Mouse (Mus musculus): ENCODE results near the gene Polr3b.

Gene Polr3b

GRCm38 (mm10) chr10:84675653-84676052 lies 53.6 kb downstream of the Polr3b start:
- DNase-seq: no peak

- no peak for DNase-seq
Observed at GRCm38 (mm10) chr10:84676511-84676910, 54.4 kb downstream of the Polr3b start.

DNA sequence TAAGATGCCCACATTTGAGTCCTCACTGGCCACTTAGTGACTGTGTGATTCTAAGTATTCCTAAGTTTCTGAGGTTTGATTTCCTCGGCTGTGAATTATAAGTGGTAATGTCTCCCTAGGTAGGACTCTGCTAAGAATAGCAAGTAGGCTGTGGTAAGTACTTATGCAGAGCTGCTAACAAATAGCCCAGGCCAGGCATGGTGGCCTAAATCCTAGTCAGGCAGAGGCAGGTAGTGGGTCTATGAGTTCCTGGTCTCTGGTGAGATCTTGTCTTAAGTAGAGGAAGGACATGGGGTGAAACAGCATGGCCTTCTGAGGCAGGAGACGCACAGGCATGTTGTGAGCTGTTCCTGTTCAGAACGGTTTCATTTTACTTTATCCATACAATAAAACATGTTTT lies 55.8 kb downstream of the Polr3b start:
- no peak for DNase-seq

GRCm38 (mm10) chr10:84678441-84678840 lies 56.3 kb downstream of the Polr3b start:
- DNase-seq: no peak

DNA sequence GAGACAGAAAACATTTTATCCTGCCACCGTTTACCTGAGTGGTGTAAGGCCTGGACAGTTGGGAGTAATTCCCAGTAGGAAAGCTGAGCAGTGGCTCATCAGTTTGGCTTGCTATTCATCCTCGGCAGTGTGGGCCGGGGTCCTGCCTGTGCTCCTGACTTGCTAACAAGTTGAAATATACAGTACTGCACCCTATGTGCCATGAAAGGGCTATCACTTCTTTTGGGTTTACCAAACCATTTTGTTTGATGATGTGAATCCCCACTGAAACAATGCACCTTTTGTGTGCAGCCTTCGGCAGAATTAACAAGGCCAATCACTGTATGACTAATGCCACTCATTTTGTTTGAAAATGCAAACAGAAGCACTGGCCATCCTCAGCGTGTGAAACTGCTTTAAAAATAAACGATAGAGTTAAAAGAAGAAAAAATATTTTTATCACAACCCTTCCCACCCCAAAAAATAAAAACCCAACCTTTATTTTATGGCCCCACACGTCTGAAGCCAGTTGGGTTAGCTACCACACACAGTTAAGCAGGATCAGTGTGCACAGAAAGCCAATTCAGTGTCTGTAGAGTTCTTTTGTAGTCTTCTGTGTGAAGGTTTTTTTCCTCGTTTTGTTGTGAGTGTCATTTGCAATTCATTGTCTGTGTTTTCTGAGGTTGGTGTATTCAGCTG lies 63.5 kb downstream of the Polr3b start:
- DNase-seq: no peak

- no peak for DNase-seq
Observed at GRCm38 (mm10) chr10:84686122-84686497, 64.0 kb downstream of the Polr3b start.

DNA sequence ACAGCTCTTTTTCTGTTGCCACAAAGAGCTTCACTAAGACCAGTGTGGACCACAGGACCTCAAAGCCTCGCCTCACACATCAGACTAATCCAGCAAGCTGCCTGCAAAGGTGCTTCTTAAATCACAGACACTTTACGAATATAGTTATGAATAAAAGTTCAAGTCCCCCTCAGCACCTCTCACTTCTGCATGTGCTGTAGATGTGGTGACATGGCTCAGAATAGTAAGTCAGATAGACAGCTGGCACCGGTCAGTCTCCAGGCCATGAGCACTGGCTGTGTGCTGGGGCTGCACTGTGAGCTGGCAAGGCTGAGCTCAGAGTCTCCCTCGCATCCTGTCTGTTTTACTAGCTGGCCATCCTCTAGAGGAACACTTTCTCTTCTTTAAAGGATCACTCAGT lies 64.6 kb downstream of the Polr3b start:
- DNase-seq: no peak

GRCm38 (mm10) chr10:84687736-84688135 lies 65.6 kb downstream of the Polr3b start:
- DNase-seq: no peak

GRCm38 (mm10) chr10:84689846-84690245 lies 67.8 kb downstream of the Polr3b start:
- no peak for DNase-seq

GRCm38 (mm10) chr10:84690818-84691217 lies 68.7 kb downstream of the Polr3b start:
- DNase-seq: no peak

GRCm38 (mm10) chr10:84691692-84692091 lies 69.6 kb downstream of the Polr3b start:
- DNase-seq: no peak

GRCm38 (mm10) chr10:84693841-84694638 lies 71.9 kb downstream of the Polr3b start:
- no peak for DNase-seq

GRCm38 (mm10) chr10:84700236-84700987 lies 78.3 kb downstream of the Polr3b start:
- no peak for DNase-seq

DNA sequence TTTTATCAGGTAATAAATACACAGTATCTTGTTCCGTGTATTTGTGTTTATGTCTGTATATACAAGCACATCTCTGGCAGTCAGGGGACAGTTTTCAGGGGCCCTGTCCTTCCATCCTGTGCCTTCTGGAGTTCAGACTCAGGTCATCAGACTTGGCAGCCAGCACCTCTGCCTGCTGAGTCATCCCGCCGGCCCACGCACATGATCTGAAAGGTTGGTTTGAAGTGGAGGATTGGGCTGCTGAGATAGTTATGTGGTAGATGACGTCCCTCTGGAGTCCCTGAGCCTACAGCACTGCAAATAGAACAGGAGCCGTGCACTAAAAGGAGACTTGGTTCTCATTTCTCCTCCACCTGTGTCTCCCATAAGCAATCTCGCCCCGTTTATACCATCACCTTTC lies 79.0 kb downstream of the Polr3b start:
- no peak for DNase-seq

- no peak for DNase-seq
Observed at GRCm38 (mm10) chr10:84702115-84702514, 80.0 kb downstream of the Polr3b start.

DNA sequence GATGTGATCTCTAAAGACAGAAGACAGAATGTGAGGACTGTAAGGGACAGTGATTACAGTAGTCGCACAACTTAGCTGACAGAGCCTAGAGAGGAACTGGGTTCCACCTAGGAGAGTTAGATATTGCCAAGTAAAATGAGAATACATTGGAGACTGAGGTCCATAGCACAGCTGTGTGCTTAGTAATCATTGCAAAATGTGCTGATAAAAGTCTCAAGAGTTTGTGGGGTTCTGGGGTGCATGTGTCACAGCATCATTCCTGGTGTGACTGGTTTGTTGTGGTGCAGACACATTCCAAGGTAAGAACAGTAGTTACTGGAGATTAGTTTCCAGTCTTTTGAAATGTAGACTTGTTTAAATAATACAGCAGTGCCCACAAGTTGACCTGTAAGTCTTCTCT lies 82.5 kb downstream of the Polr3b start:
- DNase-seq: no peak

- no peak for DNase-seq
Observed at GRCm38 (mm10) chr10:84705234-84705633, 83.1 kb downstream of the Polr3b start.

DNA sequence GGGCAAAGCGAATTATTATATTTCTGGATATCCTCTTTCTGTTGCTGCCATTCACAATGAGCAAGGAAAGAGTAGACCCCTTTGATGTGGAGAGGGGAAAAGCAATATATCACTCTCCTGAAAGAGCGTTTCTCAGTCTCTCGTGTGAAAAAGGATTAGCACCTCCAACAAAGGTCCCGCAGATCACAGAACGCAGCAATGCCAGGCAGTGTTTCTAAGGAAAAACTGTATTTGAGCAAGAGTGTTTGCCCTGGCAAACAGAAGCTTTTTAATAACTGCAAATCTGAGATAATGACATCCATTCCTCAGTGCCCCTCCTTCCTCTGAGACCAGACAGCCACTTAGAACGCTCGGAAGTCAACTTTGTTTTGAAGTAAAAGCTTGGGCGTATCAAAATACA lies 84.5 kb downstream of the Polr3b start:
- no peak for DNase-seq

- no peak for DNase-seq
Observed at GRCm38 (mm10) chr10:84707226-84707625, 85.1 kb downstream of the Polr3b start.

GRCm38 (mm10) chr10:84707752-84708530 lies 85.8 kb downstream of the Polr3b start:
- DNase-seq: no peak

DNA sequence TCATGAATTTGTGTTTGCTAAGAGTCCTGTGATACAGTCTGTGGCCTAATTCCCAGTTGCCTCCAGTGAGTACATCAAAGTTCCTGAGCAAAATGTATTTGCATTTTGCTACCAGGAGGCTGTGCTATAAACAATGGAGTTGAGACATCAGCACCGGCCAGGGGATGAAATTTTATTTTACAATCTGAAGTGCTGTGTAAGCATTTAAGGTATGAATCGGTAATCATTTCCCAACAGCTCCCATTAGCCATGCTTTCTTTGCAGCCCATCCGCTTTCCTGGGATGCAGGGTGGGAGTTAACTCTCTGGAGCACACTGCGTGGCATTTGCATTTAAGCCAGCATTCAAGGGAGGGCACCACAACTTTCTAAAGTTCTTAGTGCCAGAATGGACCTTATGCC lies 88.1 kb downstream of the Polr3b start:
- DNase-seq: no peak

DNA sequence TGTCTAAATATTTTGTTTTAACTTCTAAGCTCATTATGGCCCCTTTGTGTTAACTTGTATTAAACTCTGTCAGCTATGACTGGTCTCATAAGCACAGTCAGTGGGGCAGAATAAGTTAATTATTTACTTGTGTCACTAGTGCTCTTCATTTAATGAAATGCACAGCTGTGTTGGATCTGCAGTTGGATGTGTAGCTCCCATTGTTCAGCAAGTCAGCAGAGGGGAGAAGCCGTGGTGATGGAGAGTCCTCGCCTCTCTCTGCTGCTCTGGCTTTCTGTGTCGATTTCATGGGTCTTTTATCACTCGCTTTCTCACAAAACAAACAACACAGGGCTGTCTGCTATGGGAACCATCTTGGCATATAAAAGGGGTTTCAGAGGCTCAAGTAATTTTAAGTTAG lies 88.7 kb downstream of the Polr3b start:
- no peak for DNase-seq

DNA sequence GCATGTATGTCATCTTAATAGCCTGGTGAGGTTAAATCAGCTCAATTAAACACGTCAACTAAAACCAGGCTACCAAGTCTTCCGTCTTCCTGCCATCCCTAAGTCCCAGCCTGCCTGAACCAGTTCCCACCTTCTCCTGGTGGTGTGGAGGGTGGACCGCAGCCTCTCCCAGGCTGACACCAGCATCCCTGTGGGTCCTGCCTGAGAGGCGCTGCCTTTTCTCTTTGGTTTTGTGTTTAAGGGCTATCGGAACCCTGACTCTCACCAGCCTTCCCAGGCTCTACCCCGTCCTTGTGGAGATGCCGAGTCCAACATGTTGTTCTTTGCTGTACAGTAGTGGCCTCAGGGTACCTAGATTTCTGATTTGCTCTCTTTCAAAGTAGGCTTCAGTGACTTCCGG lies 89.4 kb downstream of the Polr3b start:
- no peak for DNase-seq

Data from cerebellum, postnatal 10 days (tissue).